Mouse (Mus musculus) neural tube, embryonic 11.5 days (tissue): ENCODE results near the gene Cnnm4. TPM values are rescaled to one million over a fixed set of nuclear protein-coding genes. Genes with fewer than 3 reads are reported as not detected.

Experiments
- ATAC-seq: fragments of 200-750 bp; cut with Nextera tagmentation; 2 replicates; pipeline ENCODE4 v1.8.0; 2017; ENCODE audit warnings: moderate number of reproducible peaks, mild to moderate bottlenecking, moderate TSS enrichment, moderate library complexity; ENCODE audit not compliant: insufficient read depth, low FRiP score, low TSS enrichment
- DNase-seq: peaks from one replicate; pipeline ENCODE4 v3.0.0-alpha.2; 2015; ENCODE audit warnings: low spot score
- H3K27ac ChIP-seq: fragments of 300-500 bp; sonication (generic); 2 replicates; pipeline ENCODE4 v1.5.1; 2014; ENCODE audit warnings: low read depth, mild to moderate bottlenecking, low read length
- H3K27me3 ChIP-seq: fragments of 300-500 bp; sonication (generic); 2 replicates; pipeline ENCODE4 v1.6.1; 2014; ENCODE audit warnings: mild to moderate bottlenecking, low read length, mixed read lengths; ENCODE audit not compliant: control insufficient read depth, insufficient read depth
- H3K36me3 ChIP-seq: fragments of 300-500 bp; sonication (generic); 2 replicates; pipeline ENCODE4 v1.6.1; 2014; ENCODE audit warnings: mild to moderate bottlenecking, low read length, moderate library complexity, mixed read lengths; ENCODE audit not compliant: control insufficient read depth, insufficient read depth
- H3K4me1 ChIP-seq: fragments of 300-500 bp; sonication (generic); 2 replicates; pipeline ENCODE4 v1.6.1; 2014; ENCODE audit warnings: low read length, mixed read lengths; ENCODE audit not compliant: control insufficient read depth, insufficient read depth
- H3K4me2 ChIP-seq: fragments of 300-500 bp; sonication (generic); 2 replicates; pipeline ENCODE4 v1.6.1; 2014; ENCODE audit warnings: low read depth, mild to moderate bottlenecking, moderate library complexity
- H3K4me3 ChIP-seq: fragments of 300-500 bp; sonication (generic); 2 replicates; pipeline ENCODE4 v1.5.1; 2014; ENCODE audit warnings: low read depth, low read length
- H3K9ac ChIP-seq: fragments of 300-500 bp; sonication (generic); 2 replicates; pipeline ENCODE4 v1.6.1; 2014; ENCODE audit warnings: mild to moderate bottlenecking, low read length
- H3K9me3 ChIP-seq: fragments of 300-500 bp; sonication (generic); 2 replicates; pipeline ENCODE4 v1.6.1; 2016; ENCODE audit warnings: low read length; ENCODE audit not compliant: control insufficient read depth
- WGBS: fragments of 180-500 bp; shearing (Covaris S2); extraction: QIAGEN DNeasy Blood & Tissue Kit; methylation state at CpG from one replicate; pipeline ENCODE4 v1.1.7; 2014; 5-methylcytosine and 5-hydroxymethylcytosine counted together
- microRNA-seq: library from miRNA; unstranded; fragments of <30 nt; microRNA quantifications from one replicate; pipeline ENCODE4, GENCODE M21; 2016
- polyA plus RNA-seq: library from polyadenylated mRNA; unstranded; fragments of >200 nt; fragmentation: Nextera tagmentation; extraction: Ambion mirVana; gene quantifications from 2 replicates; pipeline ENCODE4 v1.2.1, GENCODE M21; 2014

Cnnm4 gene
- polyA plus RNA-seq, 1 experiment from 2014 or later: 14.0 TPM

DNA sequence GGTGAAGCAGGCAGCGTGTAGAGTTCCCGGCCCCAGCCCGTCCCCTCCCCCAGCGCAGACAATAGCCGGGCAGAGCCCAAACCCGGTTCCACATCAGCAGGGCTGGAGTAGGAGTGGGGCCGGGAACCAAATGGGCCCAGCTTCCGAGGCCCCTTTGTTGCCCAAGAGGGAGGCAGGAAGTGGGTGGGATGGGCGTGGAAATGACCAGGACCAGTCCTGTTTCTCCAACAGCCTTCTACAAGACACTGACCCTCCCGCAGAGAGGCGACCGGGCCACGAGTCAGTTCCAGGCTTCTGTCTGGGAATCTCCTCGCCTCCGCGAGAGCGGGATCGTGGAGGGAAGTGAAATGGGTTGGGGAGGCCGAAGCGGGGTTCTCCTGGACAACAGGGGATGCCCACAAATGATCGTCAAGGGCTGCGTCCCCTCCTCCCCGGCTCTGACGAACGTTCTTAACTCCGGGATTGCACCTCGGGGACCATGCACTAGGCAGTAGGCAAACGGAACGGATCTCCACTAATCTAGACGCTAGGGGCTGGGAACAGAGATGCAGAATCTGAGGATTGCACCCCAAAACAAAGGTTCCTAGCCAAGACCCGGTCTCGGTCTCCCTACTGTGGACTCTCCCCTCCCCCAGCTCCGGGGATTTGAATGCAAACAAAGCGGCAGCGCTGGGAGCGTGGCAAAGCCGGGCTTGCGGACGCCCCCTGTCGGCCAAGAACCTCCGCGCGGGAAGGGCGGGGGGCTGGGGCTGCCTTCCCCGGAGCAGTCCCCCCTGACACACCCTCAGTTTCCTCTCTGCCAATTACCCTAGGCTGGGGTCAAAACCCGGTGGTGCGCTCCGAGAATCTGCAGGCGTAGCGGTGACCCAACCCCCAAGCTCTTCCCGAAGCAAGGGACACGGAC, 85.4 kb downstream of the Cnnm4 start:
- DNase-seq (peak; percentile 96), ATAC-seq (peak; percentile 79)
- Histone ChIP-seq H3K27ac (peak overlapping the region; percentile 98), H3K36me3 (peaks cover 22% of the 10 kb centered on the region), H3K4me3 (peak overlapping the region; percentile 96), H3K27me3 (no peaks in the 10 kb centered on the region), H3K9me3 (no peaks in the 10 kb centered on the region), H3K9ac (peak overlapping the region; percentile 98), H3K4me2 (peak overlapping the region; percentile 99), H3K4me1 (peaks cover 31% of the 10 kb centered on the region)
- under 1% methylated on average over 52 of the region's 52 CpGs for WGBS

DNA sequence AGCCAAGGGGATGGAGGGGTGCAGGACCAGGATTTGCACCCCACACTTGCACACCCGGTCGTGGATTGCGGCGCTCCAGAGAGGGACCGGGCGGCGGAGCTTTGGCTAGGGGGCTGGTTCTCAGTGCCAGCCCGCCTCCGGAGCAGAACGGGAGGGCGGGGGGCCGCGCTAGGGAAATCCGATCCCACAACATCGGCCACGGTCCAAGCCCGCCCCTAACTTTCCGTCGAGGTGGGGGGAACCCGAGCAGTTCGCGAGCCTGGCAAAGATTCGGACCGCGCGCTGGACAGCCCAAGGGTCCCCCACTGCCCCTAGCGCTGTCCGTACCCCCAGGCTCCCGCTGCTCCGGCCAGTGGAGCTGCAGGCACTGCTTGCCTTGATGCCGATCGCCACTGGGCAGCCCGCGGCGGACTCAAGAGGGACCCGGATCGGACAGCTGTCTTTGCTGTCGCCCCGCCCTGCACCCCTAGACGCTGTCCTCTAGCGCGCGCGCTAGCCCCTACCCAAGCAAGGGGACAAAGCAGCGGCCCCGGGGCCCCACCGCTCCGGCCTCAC, 86.1 kb downstream of the Cnnm4 start:
- under 1% methylated on average over 44 of the region's 48 CpGs for WGBS
- H3K27ac ChIP-seq: peak overlapping the region; percentile 98
- peaks cover 31% of the 10 kb centered on the region for H3K4me1 ChIP-seq
- H3K4me2 ChIP-seq: peak overlapping the region; percentile 99
- no peaks in the 10 kb centered on the region for H3K27me3 ChIP-seq
- peak overlapping the region; percentile 96 for H3K4me3 ChIP-seq
- DNase-seq (peak; percentile 84), ATAC-seq (peak; percentile 49)
- peaks cover 15% of the 10 kb centered on the region for H3K36me3 ChIP-seq
- peak overlapping the region; percentile 98 for H3K9ac ChIP-seq
- H3K9me3 ChIP-seq: no peaks in the 10 kb centered on the region

Small RNA genes within 50 kb of the gene (microRNA-seq; reads per million reads assigned to microRNA genes)
- not detected for gene Gm47280

Other genes with a start within 250 kb of the Cnnm4 start
- gene Uggt1, start 226.9 kb upstream of the Cnnm4 start, polyA plus RNA-seq: 70.5 and 82.3 TPM in 2 replicates
- 0.62 and 0.70 TPM in 2 replicates for gene Neurl3, start 196.9 kb upstream of the Cnnm4 start, polyA plus RNA-seq
- 2.3 and 3.1 TPM in 2 replicates for gene Arid5a, start 163.9 kb upstream of the Cnnm4 start, polyA plus RNA-seq
- 35.6 and 38.1 TPM in 2 replicates for gene Kansl3, start 102.4 kb upstream of the Cnnm4 start, polyA plus RNA-seq
- 1.4 and 1.5 TPM in 2 replicates for gene Fer1l5, start 99.3 kb upstream of the Cnnm4 start, polyA plus RNA-seq
- gene Lman2l, start 26.3 kb upstream of the Cnnm4 start, polyA plus RNA-seq: 35.1 and 38.2 TPM in 2 replicates
- gene Cnnm3, start 40.2 kb downstream of the Cnnm4 start, polyA plus RNA-seq: 5.2 and 5.6 TPM in 2 replicates
- 7.1 and 7.2 TPM in 2 replicates for gene Ankrd23, start 65.3 kb downstream of the Cnnm4 start, polyA plus RNA-seq
- 0.28 TPM in 1 of 2 replicates, not detected in the other for gene Gm42417, start 67.8 kb downstream of the Cnnm4 start, polyA plus RNA-seq
- gene Ankrd39, start 75.8 kb downstream of the Cnnm4 start, polyA plus RNA-seq: 15.3 and 16.2 TPM in 2 replicates
- 3.6 and 4.6 TPM in 2 replicates for gene Sema4c, start 86.7 kb downstream of the Cnnm4 start, polyA plus RNA-seq
- 0.30 TPM in 1 of 2 replicates, not detected in the other for gene Fam178b, start 211.6 kb downstream of the Cnnm4 start, polyA plus RNA-seq
- gene Cox5b, start 219.8 kb downstream of the Cnnm4 start, polyA plus RNA-seq: 528 and 531 TPM in 2 replicates
- gene 4933424G06Rik, start 238.5 kb downstream of the Cnnm4 start, polyA plus RNA-seq: not detected in 2 replicates
- 127 and 135 TPM in 2 replicates for gene Actr1b, start 242.8 kb downstream of the Cnnm4 start, polyA plus RNA-seq